Mouse (Mus musculus) left cerebral cortex, postnatal 10 days (tissue): ENCODE results near the gene Sprr2i. TPM values are rescaled to one million over a fixed set of nuclear protein-coding genes. Genes with fewer than 3 reads are reported as not detected.

Experiments
- DNase-seq, 2 experiments: peaks; one replicate each; pipeline ENCODE4 v3.0.0; 2021 to 2022; ENCODE audit warnings: low spot score in 2 of 2, mixed read lengths in 1 of 2; ENCODE audit errors: extremely low spot score in 1 of 2
- intact Hi-C: fragments of 180-260 bp; cut with DNase I; formaldehyde crosslinking; loops from one replicate; pipeline ENCODE4 v1.15.1; 2025
- total RNA-seq, 2 experiments: library from RNA; stranded (reverse); gene quantifications; 2 replicates each; pipeline ENCODE4 v1.2.3; 2021

The Sprr2i gene
- total RNA-seq: not detected

GRCm38 (mm10) chr3:92407691-92408090 is at the start of gene Sprr2i:
Gene Sprr2i (plus strand): TSS chr3:92407991.
- no peak for DNase-seq
- intact Hi-C loops: no loop called here

- DNase-seq: no peak
- intact Hi-C loops: no loop called here
These were observed 46.2 kb upstream of the Sprr2i start for GRCm38 (mm10) chr3:92361619-92362018.

- no peak for DNase-seq
- intact Hi-C loops: no loop called here
These were observed 42.9 kb upstream of the Sprr2i start, which contains the start of gene Sprr2f for GRCm38 (mm10) chr3:92364887-92365286. Gene Sprr2f (plus strand): TSS chr3:92365187.

GRCm38 (mm10) chr3:92373613-92374012 is 34.2 kb upstream of the Sprr2i start:
- no peak for DNase-seq
- intact Hi-C loops: no loop called here

- DNase-seq: no peak
These were observed 22.4 kb upstream of the Sprr2i start, which contains the start of gene Sprr2h for GRCm38 (mm10) chr3:92385385-92385784. Gene Sprr2h (plus strand): TSS chr3:92385685.

GRCm38 (mm10) chr3:92394301-92394700 is 13.5 kb upstream of the Sprr2i start:
- intact Hi-C loops: no loop called here

More at GRCm38 (mm10) chr3:92385385-92385784, 22.4 kb upstream of the Sprr2i start, which contains the start of gene Sprr2h:
- intact Hi-C loops: no loop called here

GRCm38 (mm10) chr3:92417782-92418181 is 10.0 kb downstream of the Sprr2i start, which contains the start of gene Sprr2j-ps:
Gene Sprr2j-ps (plus strand): TSS chr3:92418082.
- no peak for DNase-seq
- intact Hi-C loops: no loop called here

More at GRCm38 (mm10) chr3:92394301-92394700, 13.5 kb upstream of the Sprr2i start:
- DNase-seq: peak in 1 of 2 experiments; percentile 1

- intact Hi-C loops: no loop called here
- no peak for DNase-seq
These were observed 21.5 kb downstream of the Sprr2i start, which contains the start of gene Gm9774 for GRCm38 (mm10) chr3:92429323-92429722. Gene Gm9774 (minus strand): TSS chr3:92429423.

GRCm38 (mm10) chr3:92432282-92432681 is 24.5 kb downstream of the Sprr2i start, which contains the start of gene Sprr2k:
Gene Sprr2k (plus strand): TSS chr3:92432582.
- intact Hi-C loops: no loop called here
- no peak for DNase-seq

- intact Hi-C loops: no loop called here
- DNase-seq: no peak
These were observed 30.9 kb downstream of the Sprr2i start, which contains the start of gene Sprr1b for GRCm38 (mm10) chr3:92438689-92439088. Gene Sprr1b (minus strand): TSS chr3:92438789.

- intact Hi-C loops: no loop called here
- no peak for DNase-seq
These were observed 32.4 kb downstream of the Sprr2i start for GRCm38 (mm10) chr3:92440177-92440576.

- intact Hi-C loops: no loop called here
- no peak for DNase-seq
These were observed 47.4 kb downstream of the Sprr2i start for GRCm38 (mm10) chr3:92455151-92455550.

- intact Hi-C loops: no loop called here
- no peak for DNase-seq
These were observed 50.8 kb downstream of the Sprr2i start, which contains the start of gene Sprr3 for GRCm38 (mm10) chr3:92458620-92459019. Gene Sprr3 (minus strand): TSS chr3:92458720.

Other genes with a start within 250 kb of the Sprr2i start
- gene Sprr2a1, start 192.2 kb upstream of the Sprr2i start, total RNA-seq: not detected
- gene Sprr2a2, start 192.1 kb upstream of the Sprr2i start, total RNA-seq: not detected
- not detected for gene Sprr2a3, start 122.6 kb upstream of the Sprr2i start, total RNA-seq
- not detected for gene Sprr2b, start 91.4 kb upstream of the Sprr2i start, total RNA-seq
- not detected for gene Sprr2d, start 68.9 kb upstream of the Sprr2i start, total RNA-seq
- gene Sprr2e, start 55.8 kb upstream of the Sprr2i start, total RNA-seq: not detected
- not detected for gene Sprr2f, start 42.8 kb upstream of the Sprr2i start, total RNA-seq
- not detected for gene Sprr2h, start 22.3 kb upstream of the Sprr2i start, total RNA-seq
- not detected for gene Sprr2j-ps, start 10.1 kb downstream of the Sprr2i start, total RNA-seq
- gene Gm9774, start 21.4 kb downstream of the Sprr2i start, total RNA-seq: 1 to 10 TPM; 1.5 to 3.6 TPM
- gene Sprr2k, start 24.6 kb downstream of the Sprr2i start, total RNA-seq: not detected
- not detected for gene Sprr1b, start 30.8 kb downstream of the Sprr2i start, total RNA-seq
- not detected for gene Sprr3, start 50.7 kb downstream of the Sprr2i start, total RNA-seq
- not detected for gene Sprr1a, start 77.9 kb downstream of the Sprr2i start, total RNA-seq
- gene Sprr4, start 92.5 kb downstream of the Sprr2i start, total RNA-seq: not detected
- gene 2310046K23Rik, start 126.5 kb downstream of the Sprr2i start, total RNA-seq: not detected
- gene Ivl, start 165.7 kb downstream of the Sprr2i start, total RNA-seq: not detected
- not detected for gene Smcp, start 181.0 kb downstream of the Sprr2i start, total RNA-seq
- gene 2210017I01Rik, start 199.5 kb downstream of the Sprr2i start, total RNA-seq: not detected
- gene Lce6a, start 213.7 kb downstream of the Sprr2i start, total RNA-seq: not detected
- not detected for gene Lce1a1, start 240.3 kb downstream of the Sprr2i start, total RNA-seq
- gene Lce1b, start 248.9 kb downstream of the Sprr2i start, total RNA-seq: not detected